Mouse (Mus musculus) activated CD4-positive, CD25-positive, alpha-beta regulatory T cell (primary cell): ENCODE results near the gene Olfr1410. TPM values are rescaled to one million over a fixed set of nuclear protein-coding genes. Genes with fewer than 3 reads are reported as not detected.

Experiments
- polyA plus RNA-seq, 2 experiments: library from polyadenylated mRNA; unstranded; fragments of 100-300 nt; shearing (Covaris generic); gene quantifications; one replicate each; pipeline ENCODE4 v1.2.1; 2017

Olfr1410 gene
- polyA plus RNA-seq = not detected

GRCm38 (mm10) chr1:92605482-92605881 lies at the start of gene Olfr1410:
Olfr1410 (plus strand) TSS chr1:92605782.

DNA sequence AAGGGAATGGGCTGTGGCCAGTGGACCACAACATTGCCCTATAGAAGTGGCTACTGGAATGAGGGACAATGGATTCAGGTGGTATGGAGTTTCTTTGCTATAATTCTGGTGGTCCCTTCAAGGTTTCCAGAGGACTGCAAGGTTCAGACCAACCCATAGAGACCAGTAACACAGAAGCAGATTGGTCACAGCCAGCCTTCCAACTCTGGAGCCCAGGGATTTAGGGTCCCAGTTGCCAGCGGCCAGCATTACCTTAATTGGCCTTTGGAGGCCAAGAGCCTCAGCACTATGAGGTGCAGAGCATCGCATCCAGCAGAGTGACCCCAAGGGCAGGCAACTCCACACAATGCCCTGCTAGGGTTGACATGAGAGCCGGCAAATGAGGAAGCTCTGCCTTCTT lies 34.6 kb upstream of the Olfr1410 start, which contains the start of gene Olfr1413:
TSS of gene Olfr1413 (plus strand) at position 301 of the 400 bp plus-strand sequence.

DNA sequence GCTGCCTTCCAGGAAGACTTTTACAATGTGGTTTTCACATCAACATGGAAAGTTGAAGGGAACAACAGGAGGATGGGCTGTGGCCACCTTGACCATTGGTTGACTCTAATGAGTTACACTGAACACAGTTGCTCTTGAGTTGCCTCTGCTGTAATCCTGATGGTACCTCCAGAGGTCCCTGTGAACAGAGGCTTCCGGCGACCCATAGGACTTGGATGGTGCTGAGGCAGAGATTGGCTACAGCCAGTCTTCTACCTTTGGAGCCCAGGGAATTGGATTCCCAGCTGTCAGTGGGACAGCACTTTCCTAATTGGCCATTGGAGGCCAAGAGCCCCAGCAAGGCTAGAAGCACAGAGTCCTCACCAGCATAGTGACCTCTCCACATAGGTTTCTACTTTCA lies 20.1 kb upstream of the Olfr1410 start, which contains the start of gene Olfr1412:
TSS of gene Olfr1412 (plus strand) at position 301 of the 400 bp plus-strand sequence.

GRCm38 (mm10) chr1:92594111-92594510 lies 11.5 kb upstream of the Olfr1410 start, which contains the start of gene Olfr1411:
Olfr1411 (plus strand) TSS chr1:92594411.

DNA sequence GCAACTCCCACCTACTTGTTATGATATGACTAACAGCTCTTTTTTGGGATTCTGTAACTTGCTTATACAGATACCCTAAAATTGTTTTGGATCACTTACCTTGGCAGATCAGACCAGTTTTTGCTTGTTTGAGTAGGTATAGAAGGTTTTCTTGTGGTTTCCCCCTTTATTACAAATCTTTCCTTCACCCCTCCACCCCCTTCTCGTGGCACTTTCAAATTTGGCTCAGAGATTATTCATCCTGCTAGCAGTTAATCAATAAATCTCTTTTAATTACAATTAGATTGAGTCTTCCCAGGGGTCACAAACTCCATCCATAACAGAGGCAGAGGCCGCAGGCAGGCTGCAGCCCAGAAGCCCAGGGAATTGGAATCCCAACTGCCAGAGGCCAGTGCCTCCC lies 11.9 kb downstream of the Olfr1410 start, which contains the start of gene Olfr12:
TSS of gene Olfr12 (plus strand) at position 301 of the 400 bp plus-strand sequence.

DNA sequence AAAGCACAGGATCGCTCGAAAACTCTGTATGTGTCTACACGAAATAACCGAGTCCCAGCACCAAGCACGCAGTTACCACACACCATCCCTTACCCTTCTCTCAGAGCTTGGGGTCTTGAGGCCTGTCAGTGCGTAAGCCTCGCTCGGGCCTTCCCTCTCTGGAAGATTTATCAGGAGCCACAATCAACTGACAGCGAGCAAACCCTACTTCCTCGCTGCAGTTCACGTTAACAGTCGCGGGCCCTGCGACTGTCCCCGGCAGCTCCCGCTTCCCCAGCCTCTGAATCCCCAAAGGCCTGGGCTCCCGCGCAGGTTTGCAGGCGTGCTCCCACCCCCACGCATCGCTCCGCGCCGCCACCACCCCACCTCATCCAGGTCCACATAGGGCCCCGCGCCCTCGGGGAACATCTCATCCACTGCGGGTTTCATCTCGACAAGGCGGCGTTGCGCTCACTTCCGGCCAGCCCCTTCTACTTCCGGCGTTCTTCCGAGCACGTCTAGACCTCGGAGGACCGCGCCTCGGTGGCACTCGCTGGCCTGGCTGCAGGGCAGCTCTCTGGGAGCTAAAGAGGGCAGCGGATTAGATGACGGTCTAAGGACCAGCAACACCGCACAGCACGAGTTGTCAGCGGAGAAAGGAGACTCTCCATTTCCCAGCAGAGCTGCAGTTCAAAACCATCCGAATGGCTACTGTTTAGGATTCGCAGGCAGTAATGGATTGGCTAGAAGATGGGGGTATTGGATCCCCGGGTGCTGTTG lies 36.1 kb downstream of the Olfr1410 start, which contains the start of gene Cops9:
TSS of gene Cops9 (minus strand) at position 472 of the 759 bp plus-strand sequence.

DNA sequence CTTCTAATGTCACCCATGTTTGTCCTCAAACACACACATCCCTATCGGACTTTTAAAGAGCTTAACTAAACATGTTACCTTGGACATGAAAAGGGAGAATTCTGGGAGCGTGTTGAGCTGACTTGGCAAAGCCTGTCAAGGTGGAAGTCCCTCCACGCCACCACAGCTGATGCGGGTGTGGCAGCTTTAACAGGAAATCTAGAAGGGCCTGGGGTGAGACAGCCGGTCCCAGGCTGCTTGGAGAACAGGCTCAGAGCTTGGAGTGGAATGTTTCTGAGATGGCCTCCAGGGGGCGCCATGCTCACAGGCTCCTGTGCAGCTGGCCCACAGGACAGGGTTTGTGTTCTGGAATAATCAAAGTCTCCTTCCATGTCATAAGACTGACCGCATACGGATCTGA lies 43.1 kb downstream of the Olfr1410 start, which contains the start of gene Otos:
TSS of gene Otos (minus strand) at position 169 of the 400 bp plus-strand sequence.

Other genes with a start within 250 kb of the Olfr1410 start
- gene Ndufa10, start 131.9 kb upstream of the Olfr1410 start, polyA plus RNA-seq = 100 to 1,000 TPM; 229 to 244 TPM
- gene Olfr1416, start 120.7 kb upstream of the Olfr1410 start, polyA plus RNA-seq = not detected
- gene Olfr1415, start 109.7 kb upstream of the Olfr1410 start, polyA plus RNA-seq = not detected
- 1 to 10 TPM in 1 of 2 experiments, not detected in 1; 1.5 TPM for gene Olfr1414, start 87.1 kb upstream of the Olfr1410 start, polyA plus RNA-seq
- under 1 TPM in 1 of 2 experiments, not detected in 1; 0.28 TPM for gene Olfr1413, start 34.5 kb upstream of the Olfr1410 start, polyA plus RNA-seq
- gene Olfr1412, start 20.0 kb upstream of the Olfr1410 start, polyA plus RNA-seq = under 1 TPM in 1 of 2 experiments, not detected in 1; 0.06 TPM
- gene Olfr1411, start 11.4 kb upstream of the Olfr1410 start, polyA plus RNA-seq = under 1 TPM in 1 of 2 experiments, not detected in 1; 0.14 TPM
- gene Olfr12, start 12.0 kb downstream of the Olfr1410 start, polyA plus RNA-seq = not detected
- gene Cops9, start 36.2 kb downstream of the Olfr1410 start, polyA plus RNA-seq = 100 to 1,000 TPM; 234 to 278 TPM
- 1 to 10 TPM in 1 of 2 experiments, under 1 TPM in 1; 0.99 to 2.5 TPM for gene Otos, start 43.1 kb downstream of the Olfr1410 start, polyA plus RNA-seq
- 1 to 10 TPM; 3.1 to 5.5 TPM for gene Gpc1, start 225.9 kb downstream of the Olfr1410 start, polyA plus RNA-seq